Mouse (Mus musculus) CH12.LX (cell line): Measurements from ENCODE around the gene Arhgap35. TPM values are rescaled to one million over a fixed set of nuclear protein-coding genes. Genes with fewer than 3 reads are reported as not detected.

Experiments
- DNase-seq: peaks from one replicate; pipeline ENCODE4 v3.0.0-alpha.2; 2013; ENCODE audit errors: extremely low read depth
- H3K27ac ChIP-seq: 2 replicates; pipeline ENCODE4 v1.5.1; 2012; ENCODE audit warnings: low read depth, mild to moderate bottlenecking, control low read depth, moderate library complexity; ENCODE audit not compliant: insufficient read depth
- H3K27me3 ChIP-seq: replicated peaks from 2 replicates; pipeline ENCODE3; 2012; ENCODE audit warnings: inconsistent platforms
- H3K36me3 ChIP-seq, 2 experiments: replicated peaks in 1 of 2; 2 replicates each; pipeline versions ENCODE3 to v1.6.1; 2012; ENCODE audit warnings: inconsistent platforms in 1 of 2, low read length in 1 of 2, mild to moderate bottlenecking in 1 of 2, mixed read lengths in 1 of 2, moderate library complexity in 1 of 2; ENCODE audit not compliant: control insufficient read depth in 1 of 2, insufficient read depth in 1 of 2
- H3K4me1 ChIP-seq, 2 experiments: 2 replicates each; pipeline ENCODE4 v1.6.1; 2012; ENCODE audit warnings: inconsistent platforms in 1 of 2, moderate library complexity in 1 of 2; ENCODE audit not compliant: insufficient read depth in 2 of 2, control insufficient read depth in 1 of 2
- H3K4me2 ChIP-seq: 2 replicates; pipeline ENCODE4 v1.6.1; 2012; ENCODE audit warnings: low read depth, mild to moderate bottlenecking, control low read depth; ENCODE audit not compliant: poor library complexity, insufficient read depth, severe bottlenecking
- H3K4me3 ChIP-seq, 3 experiments: fragments of 150-350 bp in 1 of 3; sonication (generic) in 1 of 3; replicated peaks in 1 of 3; 2 replicates each; pipeline versions ENCODE3 to v1.5.1; 2011 to 2012; ENCODE audit warnings: low read depth in 2 of 3, low read length in 2 of 3, mild to moderate bottlenecking in 2 of 3, moderate library complexity in 2 of 3, control low read depth in 1 of 3, improper control_type of control experiment in 1 of 3, inconsistent platforms in 1 of 3, mixed read lengths in 1 of 3; ENCODE audit not compliant: poor library complexity in 1 of 3
- H3K79me2 ChIP-seq: replicated peaks from 2 replicates; pipeline ENCODE4 v1.6.1; 2012; ENCODE audit warnings: mild to moderate bottlenecking, moderate library complexity; ENCODE audit not compliant: control insufficient read depth, poor library complexity, insufficient read depth, severe bottlenecking; ENCODE audit errors: extremely low read depth
- H3K9ac ChIP-seq: 2 replicates; pipeline ENCODE4 v1.6.1; 2012; ENCODE audit warnings: low read depth, mild to moderate bottlenecking, control low read depth, moderate library complexity; ENCODE audit not compliant: insufficient read depth
- H3K9me3 ChIP-seq: replicated peaks from 2 replicates; pipeline ENCODE3; 2012; ENCODE audit warnings: low read length, inconsistent platforms, mixed read lengths
- BHLHE40 ChIP-seq: IDR thresholded peaks from 2 replicates; pipeline ENCODE4 v1.6.1; 2011; ENCODE audit warnings: mild to moderate bottlenecking, low read depth, low read length, improper control_type of control experiment
- CHD1 ChIP-seq: IDR thresholded peaks from 2 replicates; pipeline ENCODE4 v1.6.1; 2012; ENCODE audit warnings: low read depth, low read length, improper control_type of control experiment, inconsistent platforms
- HCFC1 ChIP-seq: IDR thresholded peaks from 2 replicates; pipeline ENCODE4 v1.6.1; 2012; ENCODE audit warnings: low read depth, mild to moderate bottlenecking, inconsistent platforms, low read length, improper control_type of control experiment
- JUND ChIP-seq: conservative IDR thresholded peaks from 2 replicates; pipeline ENCODE4 v1.6.1; 2011; ENCODE audit warnings: low read depth, low read length, improper control_type of control experiment
- KAT2A ChIP-seq: IDR thresholded peaks from 2 replicates; pipeline ENCODE4 v1.6.1; 2012; ENCODE audit warnings: low read length, improper control_type of control experiment, inconsistent platforms; ENCODE audit not compliant: insufficient replicate concordance
- MAFK ChIP-seq: IDR thresholded peaks from 2 replicates; pipeline ENCODE4 v1.6.1; 2011; ENCODE audit warnings: low read length, improper control_type of control experiment; ENCODE audit not compliant: insufficient replicate concordance
- MAZ ChIP-seq: IDR thresholded peaks from 2 replicates; pipeline ENCODE4 v1.6.1; 2012; ENCODE audit warnings: low read depth, mild to moderate bottlenecking, inconsistent platforms, low read length, improper control_type of control experiment, moderate library complexity
- MEF2A ChIP-seq: IDR thresholded peaks from 2 replicates; pipeline ENCODE4 v1.6.1; 2014; ENCODE audit warnings: low read depth, mild to moderate bottlenecking, inconsistent platforms, low read length, improper control_type of control experiment, borderline replicate concordance
- MYC ChIP-seq: IDR thresholded peaks from 2 replicates; pipeline ENCODE4 v1.6.1; 2011; ENCODE audit warnings: low read depth, mild to moderate bottlenecking, improper control_type of control experiment, low read length
- NELFE ChIP-seq: IDR thresholded peaks from 2 replicates; pipeline ENCODE4 v1.6.1; 2011; ENCODE audit warnings: low read depth, low read length, improper control_type of control experiment
- POLR2AphosphoS2 ChIP-seq: IDR thresholded peaks from 2 replicates; pipeline ENCODE4 v1.6.1; 2011; ENCODE audit warnings: low read depth, low read length, improper control_type of control experiment
- RAD21 ChIP-seq: IDR thresholded peaks from 2 replicates; pipeline ENCODE4 v1.6.1; 2011; ENCODE audit warnings: low read depth, mild to moderate bottlenecking, low read length, improper control_type of control experiment, moderate library complexity
- SMC3 ChIP-seq: IDR thresholded peaks from 2 replicates; pipeline ENCODE4 v1.6.1; 2011; ENCODE audit warnings: low read depth, low read length, improper control_type of control experiment
- TBP ChIP-seq: conservative IDR thresholded peaks from 2 replicates; pipeline ENCODE4 v1.6.1; 2011; ENCODE audit warnings: low read depth, low read length, improper control_type of control experiment
- UBTF ChIP-seq: IDR thresholded peaks from 2 replicates; pipeline ENCODE4 v1.6.1; 2012; ENCODE audit warnings: low read depth, mild to moderate bottlenecking, inconsistent platforms, low read length, improper control_type of control experiment, moderate library complexity
- USF1 ChIP-seq: IDR thresholded peaks from 2 replicates; pipeline ENCODE4 v1.6.1; 2014; ENCODE audit warnings: low read depth, mild to moderate bottlenecking, inconsistent platforms, low read length, improper control_type of control experiment
- ZKSCAN1 ChIP-seq: IDR thresholded peaks from 2 replicates; pipeline ENCODE4 v1.6.1; 2012; ENCODE audit warnings: low read depth, inconsistent platforms, low read length, improper control_type of control experiment, borderline replicate concordance
- ZNF384 ChIP-seq: IDR thresholded peaks from 2 replicates; pipeline ENCODE4 v1.6.1; 2012; ENCODE audit warnings: low read depth, low read length, improper control_type of control experiment, inconsistent platforms
- dilution Hi-C: fragments of 300-500 bp; cut with MboI; formaldehyde crosslinking; loops from 2 replicates; pipeline ENCODE4 v1.14.3; 2020; ENCODE audit warnings: low sequenced_read_pairs; ENCODE audit not compliant: extremely low pct_unique_long_range_greater_than_20kb, extremely low pct_ligation_motif_present
- in situ Hi-C: fragments of 300-500 bp; cut with MboI; formaldehyde crosslinking; loops from 3 replicates; pipeline ENCODE4 v1.14.3; 2019; ENCODE audit warnings: low sequenced_read_pairs, low pct_ligation_motif_present, low pct_unique_long_range_greater_than_20kb, mixed read lengths
- polyA plus RNA-seq: library from polyadenylated mRNA; unstranded; fragments of >175 nt; gene quantifications from 2 replicates; pipeline ENCODE4 v1.2.1, GENCODE M21; 2012; ENCODE audit warnings: low read depth; ENCODE audit not compliant: insufficient read length
- total RNA-seq, 2 experiments: library from RNA; depleted of rRNA; stranded (reverse); fragments of 300-350 nt in 1 of 2; fragments of >200 nt in 1 of 2; gene quantifications; 2 replicates each; pipeline ENCODE4 v1.2.3; 2012 to 2014

Gene Arhgap35
- total and polyA plus RNA-seq, 3 experiments: 3.0 to 7.2 (median 5.3) TPM

GRCm38 (mm10) chr7:16501571-16501970 is 113.2 kb downstream of the Arhgap35 start:
- no peaks in the 10 kb centered on the region for H3K27me3 ChIP-seq
- no peak for DNase-seq
- no peaks in the 10 kb centered on the region for H3K79me2 ChIP-seq
- no peak overlapping the region for H3K27ac ChIP-seq
- TF ChIP-seq NELFE (no peak), BHLHE40 (no peak), CHD1 (no peak), TBP (no peak)
- no peak overlapping the region for H3K9ac ChIP-seq
- H3K4me2 ChIP-seq: no peak overlapping the region
- dilution Hi-C loops (no loop called here), in situ Hi-C loops (no loop called here)
- H3K9me3 ChIP-seq: no peaks in the 10 kb centered on the region
- H3K4me1 ChIP-seq: no peaks in the 10 kb centered on the region
- H3K4me3 ChIP-seq: no peak overlapping the region
- H3K36me3 ChIP-seq: peaks cover 56 to 84% of the 10 kb centered on the region in 2 experiments

GRCm38 (mm10) chr7:16499671-16500104 is 115.1 kb downstream of the Arhgap35 start:
- in situ Hi-C loops: no loop called here
- Histone ChIP-seq H3K4me3 (no peak overlapping the region), H3K4me2 (no peak overlapping the region), H3K79me2 (no peaks in the 10 kb centered on the region), H3K9ac (no peak overlapping the region), H3K36me3 (peaks cover 46 to 82% of the 10 kb centered on the region in 2 experiments), H3K27me3 (no peaks in the 10 kb centered on the region), H3K27ac (no peak overlapping the region), H3K9me3 (no peaks in the 10 kb centered on the region), H3K4me1 (no peaks in the 10 kb centered on the region)
- dilution Hi-C loops: no loop called here
- no peak for DNase-seq
- TF ChIP-seq ZNF384: no peak
- no peak for TF ChIP-seq SMC3
- TF ChIP-seq MAFK: no peak
- TF ChIP-seq JUND: no peak
- no peak for TF ChIP-seq MAZ
- TF ChIP-seq UBTF: no peak
- TF ChIP-seq ZKSCAN1: no peak
- TF ChIP-seq MEF2A: no peak
- TF ChIP-seq POLR2AphosphoS2: no peak
- no peak for TF ChIP-seq USF1
- TF ChIP-seq HCFC1: no peak
- no peak for TF ChIP-seq RAD21
- TF ChIP-seq KAT2A: no peak
- no peak for TF ChIP-seq MYC
